Mouse (Mus musculus) embryonic facial prominence, embryonic 13.5 days (tissue): ENCODE results near the gene Frmd4a. TPM values are rescaled to one million over a fixed set of nuclear protein-coding genes. Genes with fewer than 3 reads are reported as not detected.

Source experiments
- ATAC-seq: fragments of 200-750 bp; cut with Nextera tagmentation; 2 replicates; pipeline ENCODE4 v1.8.0; 2017; ENCODE audit warnings: low read depth; ENCODE audit not compliant: insufficient number of reproducible peaks, insufficient read depth, low FRiP score, low TSS enrichment
- H3K27ac ChIP-seq: fragments of 300-500 bp; sonication (generic); 2 replicates; pipeline ENCODE4 v1.5.1; 2015; ENCODE audit warnings: moderate library complexity, mild to moderate bottlenecking, inconsistent platforms
- H3K27me3 ChIP-seq: fragments of 300-500 bp; sonication (generic); 2 replicates; pipeline ENCODE4 v1.6.1; 2015; ENCODE audit warnings: mild to moderate bottlenecking, inconsistent platforms
- H3K36me3 ChIP-seq: fragments of 300-500 bp; sonication (generic); 2 replicates; pipeline ENCODE4 v1.6.1; 2015; ENCODE audit warnings: mild to moderate bottlenecking, inconsistent platforms
- H3K4me1 ChIP-seq: fragments of 300-500 bp; sonication (generic); 2 replicates; pipeline ENCODE4 v1.6.1; 2015; ENCODE audit warnings: inconsistent platforms
- H3K4me2 ChIP-seq: fragments of 300-500 bp; sonication (generic); 2 replicates; pipeline ENCODE4 v1.6.1; 2015; ENCODE audit warnings: moderate library complexity, mild to moderate bottlenecking, inconsistent platforms
- H3K4me3 ChIP-seq: fragments of 300-500 bp; sonication (generic); 2 replicates; pipeline ENCODE4 v1.5.1; 2015; ENCODE audit warnings: mild to moderate bottlenecking, inconsistent platforms
- H3K9ac ChIP-seq: fragments of 300-500 bp; sonication (generic); 2 replicates; pipeline ENCODE4 v1.6.1; 2015; ENCODE audit warnings: mild to moderate bottlenecking, inconsistent platforms
- H3K9me3 ChIP-seq: fragments of 300-500 bp; sonication (generic); 2 replicates; pipeline ENCODE4 v1.6.1; 2016; ENCODE audit warnings: inconsistent platforms
- WGBS: fragments of 180-500 bp; shearing (Covaris S2); methylation state at CpG from one replicate; pipeline ENCODE4 v1.1.7; 2015; ENCODE audit warnings: mixed read lengths; 5-methylcytosine and 5-hydroxymethylcytosine counted together
- polyA plus RNA-seq: library from polyadenylated mRNA; unstranded; fragments of >200 nt; fragmentation: Nextera tagmentation; extraction: Ambion mirVana; gene quantifications from 2 replicates; pipeline ENCODE4 v1.2.1, GENCODE M21; 2015

The Frmd4a gene
- polyA plus RNA-seq, 1 experiment from 2014 or later, result 50.8 TPM

GRCm38 (mm10) chr2:4222497-4222828 lies 204.9 kb downstream of the Frmd4a start:
- Histone ChIP-seq H3K9ac (no peak overlapping the region), H3K4me3 (no peak overlapping the region), H3K9me3 (no peaks in the 10 kb centered on the region), H3K4me2 (no peak overlapping the region), H3K27ac (no peak overlapping the region), H3K27me3 (no peaks in the 10 kb centered on the region), H3K36me3 (no peaks in the 10 kb centered on the region), H3K4me1 (peaks cover 16% of the 10 kb centered on the region)
- no peak; the same call in 1 of the 2 replicates for ATAC-seq
- 0% methylated on average over 1 of the region's 1 CpGs for WGBS

GRCm38 (mm10) chr2:4223316-4223715 lies 205.8 kb downstream of the Frmd4a start:
- Histone ChIP-seq H3K27ac (no peak overlapping the region), H3K9ac (no peak overlapping the region), H3K4me2 (no peak overlapping the region), H3K27me3 (no peaks in the 10 kb centered on the region), H3K4me3 (no peak overlapping the region), H3K36me3 (no peaks in the 10 kb centered on the region), H3K4me1 (peaks cover 24% of the 10 kb centered on the region), H3K9me3 (no peaks in the 10 kb centered on the region)
- no peak for ATAC-seq
- 87% methylated on average over 6 of the region's 6 CpGs for WGBS

- H3K4me1 ChIP-seq, result peaks cover 22% of the 10 kb centered on the region
- H3K36me3 ChIP-seq, result no peaks in the 10 kb centered on the region
- no peak overlapping the region for H3K9ac ChIP-seq
- ATAC-seq, result no peak
- H3K4me2 ChIP-seq, result no peak overlapping the region
- no peak overlapping the region for H3K27ac ChIP-seq
- H3K27me3 ChIP-seq, result no peaks in the 10 kb centered on the region
- H3K4me3 ChIP-seq, result no peak overlapping the region
- 75% methylated on average over 7 of the region's 7 CpGs for WGBS
- no peaks in the 10 kb centered on the region for H3K9me3 ChIP-seq
These were observed 209.5 kb downstream of the Frmd4a start for GRCm38 (mm10) chr2:4226941-4227558.

GRCm38 (mm10) chr2:4227563-4227962 lies 210.0 kb downstream of the Frmd4a start:
- Histone ChIP-seq H3K4me2 (no peak overlapping the region), H3K9me3 (no peaks in the 10 kb centered on the region), H3K4me3 (no peak overlapping the region), H3K27ac (no peak overlapping the region), H3K36me3 (no peaks in the 10 kb centered on the region), H3K27me3 (no peaks in the 10 kb centered on the region), H3K4me1 (peaks cover 22% of the 10 kb centered on the region), H3K9ac (no peak overlapping the region)
- no peak for ATAC-seq
- 72% methylated on average over 4 of the region's 4 CpGs for WGBS

- WGBS, result 40% methylated on average over 3 of the region's 3 CpGs
- Histone ChIP-seq H3K36me3 (no peaks in the 10 kb centered on the region), H3K9me3 (no peaks in the 10 kb centered on the region), H3K4me1 (peaks cover 27% of the 10 kb centered on the region), H3K4me2 (no peak overlapping the region), H3K9ac (no peak overlapping the region), H3K4me3 (no peak overlapping the region), H3K27ac (no peak overlapping the region), H3K27me3 (no peaks in the 10 kb centered on the region)
- no peak for ATAC-seq
These were observed 211.0 kb downstream of the Frmd4a start for GRCm38 (mm10) chr2:4228510-4228909.

- no peak overlapping the region for H3K4me2 ChIP-seq
- H3K4me1 ChIP-seq, result peaks cover 22% of the 10 kb centered on the region
- no peaks in the 10 kb centered on the region for H3K36me3 ChIP-seq
- H3K9ac ChIP-seq, result no peak overlapping the region
- 50% methylated on average over 3 of the region's 3 CpGs for WGBS
- no peaks in the 10 kb centered on the region for H3K27me3 ChIP-seq
- ATAC-seq, result no peak
- H3K27ac ChIP-seq, result no peak overlapping the region
- no peaks in the 10 kb centered on the region for H3K9me3 ChIP-seq
- H3K4me3 ChIP-seq, result no peak overlapping the region
These were observed 214.8 kb downstream of the Frmd4a start for GRCm38 (mm10) chr2:4232335-4232734.

- no peak overlapping the region for H3K4me3 ChIP-seq
- 52% methylated on average over 10 of the region's 10 CpGs for WGBS
These were observed 215.3 kb downstream of the Frmd4a start for GRCm38 (mm10) chr2:4232761-4233322.

GRCm38 (mm10) chr2:4237686-4238085 lies 220.2 kb downstream of the Frmd4a start:
- no peak overlapping the region for H3K9ac ChIP-seq
- H3K27ac ChIP-seq, result no peak overlapping the region
- H3K4me3 ChIP-seq, result no peak overlapping the region
- H3K36me3 ChIP-seq, result no peaks in the 10 kb centered on the region
- H3K9me3 ChIP-seq, result no peaks in the 10 kb centered on the region
- peaks cover 4% of the 10 kb centered on the region for H3K4me1 ChIP-seq
- H3K27me3 ChIP-seq, result no peaks in the 10 kb centered on the region
- ATAC-seq, result no peak
- H3K4me2 ChIP-seq, result no peak overlapping the region
- WGBS, result 93% methylated on average over 5 of the region's 5 CpGs

More at GRCm38 (mm10) chr2:4232761-4233322, 215.3 kb downstream of the Frmd4a start:
- Histone ChIP-seq H3K36me3 (no peaks in the 10 kb centered on the region), H3K27me3 (no peaks in the 10 kb centered on the region), H3K27ac (no peak overlapping the region), H3K4me1 (peaks cover 17% of the 10 kb centered on the region), H3K9ac (no peak overlapping the region; the same call in 1 of the 2 replicates), H3K4me2 (peak overlapping the region; percentile 9; the same call in 1 of the 2 replicates), H3K9me3 (no peaks in the 10 kb centered on the region)
- no peak for ATAC-seq

GRCm38 (mm10) chr2:4249723-4250122 lies 232.2 kb downstream of the Frmd4a start:
- peaks cover 36% of the 10 kb centered on the region for H3K4me1 ChIP-seq
- no peaks in the 10 kb centered on the region for H3K9me3 ChIP-seq
- H3K4me2 ChIP-seq, result no peak overlapping the region
- no peaks in the 10 kb centered on the region for H3K36me3 ChIP-seq
- H3K27me3 ChIP-seq, result no peaks in the 10 kb centered on the region
- ATAC-seq, result no peak
- H3K4me3 ChIP-seq, result no peak overlapping the region
- WGBS, result 35% methylated on average over 6 of the region's 6 CpGs
- H3K27ac ChIP-seq, result no peak overlapping the region
- no peak overlapping the region for H3K9ac ChIP-seq

- Histone ChIP-seq H3K27me3 (no peaks in the 10 kb centered on the region), H3K9me3 (no peaks in the 10 kb centered on the region), H3K4me3 (no peak overlapping the region), H3K4me1 (peaks cover 32% of the 10 kb centered on the region), H3K4me2 (no peak overlapping the region), H3K9ac (0 out of 2 replicates have a peak overlapping the region, but pooled peaks have one; percentile 2), H3K36me3 (no peaks in the 10 kb centered on the region; the same call in 1 of the 2 replicates), H3K27ac (peak overlapping the region; percentile 71)
- 29% methylated on average over 9 of the region's 9 CpGs for WGBS
- ATAC-seq, result no peak
These were observed 235.2 kb downstream of the Frmd4a start for GRCm38 (mm10) chr2:4252541-4253291.

GRCm38 (mm10) chr2:4253348-4253747 lies 235.8 kb downstream of the Frmd4a start:
- H3K27ac ChIP-seq, result peak overlapping the region; percentile 71
- no peak overlapping the region for H3K4me3 ChIP-seq
- H3K9ac ChIP-seq, result 0 out of 2 replicates have a peak overlapping the region, but pooled peaks have one; percentile 2
- no peak for ATAC-seq
- no peaks in the 10 kb centered on the region; the same call in 1 of the 2 replicates for H3K36me3 ChIP-seq
- WGBS, result 13% methylated on average over 4 of the region's 4 CpGs
- no peaks in the 10 kb centered on the region for H3K9me3 ChIP-seq
- H3K4me2 ChIP-seq, result no peak overlapping the region
- no peaks in the 10 kb centered on the region for H3K27me3 ChIP-seq
- H3K4me1 ChIP-seq, result peaks cover 32% of the 10 kb centered on the region

GRCm38 (mm10) chr2:4254083-4254482 lies 236.6 kb downstream of the Frmd4a start:
- H3K4me2 ChIP-seq, result no peak overlapping the region
- no peaks in the 10 kb centered on the region for H3K9me3 ChIP-seq
- no peak overlapping the region for H3K4me3 ChIP-seq
- 57% methylated on average over 5 of the region's 5 CpGs for WGBS
- no peak overlapping the region for H3K9ac ChIP-seq
- H3K36me3 ChIP-seq, result no peaks in the 10 kb centered on the region; the same call in 1 of the 2 replicates
- H3K27ac ChIP-seq, result no peak overlapping the region
- ATAC-seq, result no peak
- no peaks in the 10 kb centered on the region for H3K27me3 ChIP-seq
- H3K4me1 ChIP-seq, result peaks cover 32% of the 10 kb centered on the region
